Mouse (Mus musculus) limb, embryonic 14.5 days (tissue): Measurements from ENCODE around the gene Tmem26. TPM values are rescaled to one million over a fixed set of nuclear protein-coding genes. Genes with fewer than 3 reads are reported as not detected.
"Not testable (repeated sequence)": the region's sequence is repeated elsewhere in the genome, so short reads cannot be mapped to it uniquely, and the experiment has no call there.

Experiments
- ATAC-seq: fragments of 200-750 bp; cut with Nextera tagmentation; 2 replicates; pipeline ENCODE4 v1.8.0; 2017; ENCODE audit warnings: low read depth, moderate number of reproducible peaks, moderate TSS enrichment; ENCODE audit not compliant: low FRiP score
- DNase-seq: peaks from one replicate; pipeline ENCODE4 v3.0.0-alpha.2; 2015; ENCODE audit warnings: low spot score
- H3K27ac ChIP-seq: fragments of 300-500 bp; sonication (generic); replicated peaks from 2 replicates; pipeline ENCODE4 v1.5.1; 2014; ENCODE audit warnings: low read depth, mild to moderate bottlenecking, low read length, moderate library complexity, mixed read lengths
- H3K27me3 ChIP-seq: fragments of 300-500 bp; sonication (generic); 2 replicates; pipeline ENCODE4 v1.6.1; 2014; ENCODE audit warnings: low read length, mixed read lengths; ENCODE audit not compliant: control insufficient read depth, insufficient read depth
- H3K36me3 ChIP-seq: fragments of 300-500 bp; sonication (generic); 2 replicates; pipeline ENCODE4 v1.6.1; 2014; ENCODE audit warnings: mild to moderate bottlenecking, low read length, moderate library complexity, mixed read lengths; ENCODE audit not compliant: control insufficient read depth, insufficient read depth
- H3K4me1 ChIP-seq: fragments of 300-500 bp; sonication (generic); 2 replicates; pipeline ENCODE4 v1.6.1; 2014; ENCODE audit warnings: antibody characterized with exemption, low read length, mixed read lengths; ENCODE audit not compliant: control insufficient read depth, insufficient read depth
- H3K4me2 ChIP-seq: fragments of 300-500 bp; sonication (generic); replicated peaks from 2 replicates; pipeline ENCODE4 v1.6.1; 2014; ENCODE audit warnings: low read depth, mild to moderate bottlenecking, low read length, moderate library complexity; ENCODE audit not compliant: severe bottlenecking
- H3K4me3 ChIP-seq: fragments of 300-500 bp; sonication (generic); replicated peaks from 2 replicates; pipeline ENCODE4 v1.5.1; 2014; ENCODE audit warnings: low read length
- H3K9ac ChIP-seq: fragments of 300-500 bp; sonication (generic); 2 replicates; pipeline ENCODE4 v1.6.1; 2014; ENCODE audit warnings: mild to moderate bottlenecking, low read depth, low read length, moderate library complexity; ENCODE audit not compliant: severe bottlenecking
- H3K9me3 ChIP-seq: fragments of 300-500 bp; sonication (generic); 2 replicates; pipeline ENCODE4 v1.6.1; 2016; ENCODE audit warnings: low read length; ENCODE audit not compliant: control insufficient read depth
- POLR2A ChIP-seq: fragments of 200-500 bp; IDR thresholded peaks from 2 replicates; pipeline ENCODE4 v1.8.0; 2012; ENCODE audit warnings: inconsistent platforms, mild to moderate bottlenecking, moderate library complexity, borderline replicate concordance; ENCODE audit not compliant: insufficient read depth, insufficient read length; ENCODE audit errors: extremely low read depth
- WGBS: fragments of 180-500 bp; shearing (Covaris S2); extraction: QIAGEN DNeasy Blood & Tissue Kit; methylation state at CpG from one replicate; pipeline ENCODE4 v1.1.7; 2014; 5-methylcytosine and 5-hydroxymethylcytosine counted together
- polyA plus RNA-seq, 2 experiments: library from polyadenylated mRNA; depleted of rRNA in 1 of 2; stranded (reverse) in 1 of 2; unstranded in 1 of 2; fragments of >200 nt; fragmentation: Nextera tagmentation in 1 of 2; extraction: Ambion mirVana in 1 of 2; gene quantifications; 2 replicates each; pipeline versions ENCODE4 v1.2.1 to v1.2.3; 2012 to 2014

The Tmem26 gene
- polyA plus RNA-seq, 2 experiments, result 29.4 to 59.6 TPM

GRCm38 (mm10) chr10:68723015-68723414, 431 bp upstream of the Tmem26 start:
- 0 out of 2 replicates have a peak overlapping the region, but pooled peaks have one; percentile 70 for H3K27ac ChIP-seq
- H3K4me1 ChIP-seq, result peaks cover 23% of the 10 kb centered on the region
- no peaks in the 10 kb centered on the region for H3K27me3 ChIP-seq
- peak overlapping the region; percentile 63 for H3K4me3 ChIP-seq
- 38% methylated on average over 7 of the region's 7 CpGs for WGBS
- no peak for ATAC-seq
- peak overlapping the region; percentile 82 for H3K4me2 ChIP-seq
- TF ChIP-seq POLR2A, result no peak
- DNase-seq, result no peak
- H3K36me3 ChIP-seq, result no peaks in the 10 kb centered on the region
- no peaks in the 10 kb centered on the region for H3K9me3 ChIP-seq
- peak overlapping the region; percentile 79; the same call in 1 of the 2 replicates for H3K9ac ChIP-seq

- WGBS, result 0% methylated on average over 11 of the region's 11 CpGs
- peak; percentile 56 for ATAC-seq
Measured at GRCm38 (mm10) chr10:68724361-68724720, 895 bp downstream of the Tmem26 start.

GRCm38 (mm10) chr10:68727464-68727863, 4.0 kb downstream of the Tmem26 start:
- Histone ChIP-seq H3K9ac (no peak overlapping the region), H3K27me3 (no peaks in the 10 kb centered on the region), H3K27ac (no peak overlapping the region), H3K4me1 (peaks cover 23% of the 10 kb centered on the region), H3K4me3 (no peak overlapping the region), H3K9me3 (no peaks in the 10 kb centered on the region), H3K4me2 (no peak overlapping the region), H3K36me3 (no peaks in the 10 kb centered on the region)
- ATAC-seq, result no peak
- TF ChIP-seq POLR2A, result no peak
- DNase-seq, result peak; percentile 49
- 54% methylated on average over 5 of the region's 5 CpGs for whole genome bisulfite sequencing

More at GRCm38 (mm10) chr10:68724361-68724720, 895 bp downstream of the Tmem26 start:
- no peak for TF ChIP-seq POLR2A
- no peaks in the 10 kb centered on the region for H3K9me3 ChIP-seq
- H3K9ac ChIP-seq, result peak overlapping the region; percentile 79
- H3K4me2 ChIP-seq, result peak overlapping the region; percentile 82
- DNase-seq, result peak; percentile 22
- peak overlapping the region; percentile 63 for H3K4me3 ChIP-seq
- peaks cover 23% of the 10 kb centered on the region for H3K4me1 ChIP-seq
- H3K27ac ChIP-seq, result peak overlapping the region; percentile 70
- no peaks in the 10 kb centered on the region for H3K27me3 ChIP-seq
- no peaks in the 10 kb centered on the region for H3K36me3 ChIP-seq

- H3K9ac ChIP-seq, result no peak overlapping the region
- 77% methylated on average over 3 of the region's 3 CpGs for WGBS
- H3K4me1 ChIP-seq, result no peaks in the 10 kb centered on the region
- no peak overlapping the region for H3K4me2 ChIP-seq
- H3K27ac ChIP-seq, result no peak overlapping the region
- DNase-seq, result no peak
- no peak overlapping the region for H3K4me3 ChIP-seq
- no peak for TF ChIP-seq POLR2A
- no peaks in the 10 kb centered on the region for H3K9me3 ChIP-seq
- no peaks in the 10 kb centered on the region; the same call in 1 of the 2 replicates for H3K36me3 ChIP-seq
- no peaks in the 10 kb centered on the region for H3K27me3 ChIP-seq
- ATAC-seq, result no peak
Measured at GRCm38 (mm10) chr10:68735621-68736020, 12.2 kb downstream of the Tmem26 start.

DNA sequence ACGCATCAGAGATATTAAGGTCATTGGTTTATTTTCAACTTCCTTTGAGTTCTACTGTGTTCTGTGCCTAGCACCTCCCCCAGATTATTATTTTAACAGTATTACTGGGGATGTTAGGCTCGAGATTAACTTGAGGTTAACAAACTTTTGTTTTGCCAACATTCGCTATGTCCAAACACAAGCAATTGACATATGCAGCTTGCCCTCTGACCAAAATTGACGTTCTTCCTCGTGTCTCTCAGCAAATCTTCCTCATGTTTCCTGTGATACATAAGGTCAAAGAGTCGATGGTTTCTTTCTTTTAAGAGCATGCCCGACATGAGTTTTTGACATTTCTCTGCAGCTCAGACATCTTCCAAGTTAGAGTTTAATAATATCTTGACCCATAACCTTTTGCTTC, 13.9 kb downstream of the Tmem26 start:
- Histone ChIP-seq H3K9me3 (no peaks in the 10 kb centered on the region), H3K9ac (no peak overlapping the region), H3K4me3 (no peak overlapping the region), H3K36me3 (peaks cover 1% of the 10 kb centered on the region; the same call in 1 of the 2 replicates), H3K27ac (no peak overlapping the region), H3K27me3 (no peaks in the 10 kb centered on the region), H3K4me1 (no peaks in the 10 kb centered on the region), H3K4me2 (no peak overlapping the region)
- no peak for TF ChIP-seq POLR2A
- DNase-seq (no peak), ATAC-seq (no peak)
- 81% methylated on average over 7 of the region's 7 CpGs for WGBS

GRCm38 (mm10) chr10:68738981-68739380, 15.5 kb downstream of the Tmem26 start:
- WGBS, result 91% methylated on average over 1 of the region's 1 CpGs
- H3K36me3 ChIP-seq, H3K4me3 ChIP-seq, H3K9ac ChIP-seq, H3K4me1 ChIP-seq, H3K9me3 ChIP-seq, ATAC-seq, H3K27ac ChIP-seq, H3K4me2 ChIP-seq, H3K27me3 ChIP-seq, DNase-seq: not testable (repeated sequence)
